Mouse (Mus musculus) liver (tissue): ENCODE data around the gene Slc2a1.

Experiments
- DNase-seq: peaks from one replicate; pipeline ENCODE4 v3.0.0-alpha.2; 2020; ENCODE audit warnings: mixed read lengths

The Slc2a1 gene

GRCm38 (mm10) chr4:119180133-119180707, 71.7 kb downstream of the Slc2a1 start:
- DNase-seq, result no peak

GRCm38 (mm10) chr4:119181456-119181855, 72.9 kb downstream of the Slc2a1 start:
- no peak for DNase-seq

- DNase-seq, result no peak
Measured at GRCm38 (mm10) chr4:119183525-119183924, 75.0 kb downstream of the Slc2a1 start.

- DNase-seq, result no peak
Measured at GRCm38 (mm10) chr4:119185771-119186170, 77.3 kb downstream of the Slc2a1 start.
